Mouse (Mus musculus): ENCODE data around the gene Gm17577.
"Not testable (repeated sequence)": the region's sequence is repeated elsewhere in the genome, so short reads cannot be mapped to it uniquely, and the experiment has no call there.

The Gm17577 gene

GRCm38 (mm10) chrX:123246807-123247206 lies at the start of gene Gm17577:
Gm17577 (minus strand) TSS chrX:123246907.
- DNase-seq, result not testable (repeated sequence)

- not testable (repeated sequence) for DNase-seq
Observed at GRCm38 (mm10) chrX:123222381-123222780, 24.3 kb downstream of the Gm17577 start, which contains the start of gene Srsx. Srsx (minus strand) TSS chrX:123222481.

Measured in thymus, postnatal 36 days (tissue).